Mouse (Mus musculus) cerebellum, adult 11 months (tissue): ENCODE measurements around the gene Mboat7.

Source experiments
- DNase-seq: peaks from one replicate; pipeline ENCODE4 v3.0.0; 2022

Gene Mboat7

DNA sequence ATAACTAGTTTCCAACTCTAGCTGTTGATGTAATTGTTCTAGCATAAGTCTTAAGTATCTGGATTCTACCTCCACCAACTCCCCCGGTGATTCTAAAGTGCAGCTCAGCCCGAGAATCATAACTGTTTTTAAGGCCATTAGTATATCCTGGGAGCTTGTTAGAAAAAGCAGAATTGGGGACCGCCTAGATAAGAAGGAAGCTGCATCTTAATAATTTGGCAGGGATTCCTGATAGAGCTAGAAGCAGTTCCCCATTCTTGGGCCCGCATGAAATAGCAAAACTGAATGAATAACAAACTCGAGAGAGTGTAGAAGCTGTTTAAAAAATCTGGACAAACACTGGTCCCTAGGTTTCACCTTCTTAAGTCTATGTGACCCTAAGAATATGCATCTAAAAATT, 49.9 kb downstream of the Mboat7 start:
- no peak for DNase-seq

DNA sequence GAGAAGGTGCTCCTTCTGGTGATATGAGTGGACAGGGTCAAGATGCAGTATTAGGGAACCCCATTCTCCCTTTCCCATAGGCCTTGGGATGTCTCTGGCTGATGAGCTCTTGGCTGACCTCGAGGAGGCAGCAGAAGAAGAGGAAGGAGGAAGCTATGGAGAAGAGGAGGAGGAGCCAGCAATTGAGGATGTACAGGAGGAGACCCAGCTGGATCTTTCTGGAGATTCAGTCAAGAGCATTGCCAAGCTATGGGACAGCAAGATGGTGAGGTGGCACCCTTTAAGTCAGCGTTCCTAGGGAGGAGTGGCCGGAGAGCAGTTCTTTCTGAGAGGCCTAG, 62.9 kb downstream of the Mboat7 start:
- DNase-seq: no peak

GRCm38 (mm10) chr7:3629543-3630477, 63.5 kb downstream of the Mboat7 start, which contains the start of the genes Tfpt and Prpf31:
Tfpt (minus strand) TSS chr7:3629929.
Prpf31 (plus strand) TSS chr7:3629985.
- DNase-seq: peak; percentile 89

DNA sequence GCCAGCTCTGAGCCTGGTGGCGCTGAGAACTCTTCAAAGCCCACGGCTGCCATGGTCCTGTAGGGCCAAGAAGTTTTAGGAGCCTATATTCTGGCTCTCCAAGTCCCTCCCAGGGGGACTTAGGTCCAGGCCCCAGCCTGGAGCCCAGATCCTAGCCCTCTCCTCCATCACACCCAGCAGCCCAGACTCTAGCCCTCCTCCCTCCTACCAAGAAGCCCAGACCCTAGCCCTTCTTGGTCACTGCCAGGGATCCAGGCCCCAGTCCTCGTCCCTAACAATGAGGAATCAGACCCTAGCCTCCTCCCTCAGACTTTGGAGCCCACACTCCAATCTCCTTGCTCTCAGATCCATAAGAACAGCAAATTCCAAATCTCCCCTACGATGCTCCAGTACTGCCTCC, 64.3 kb downstream of the Mboat7 start:
- DNase-seq: no peak
